Mouse (Mus musculus): ENCODE data around the gene Macrod2. TPM values are rescaled to one million over a fixed set of nuclear protein-coding genes. Genes with fewer than 3 reads are reported as not detected.

Macrod2 gene
- polyA plus RNA-seq, 1 experiment from 2014 or later, result 22.7 TPM

DNA sequence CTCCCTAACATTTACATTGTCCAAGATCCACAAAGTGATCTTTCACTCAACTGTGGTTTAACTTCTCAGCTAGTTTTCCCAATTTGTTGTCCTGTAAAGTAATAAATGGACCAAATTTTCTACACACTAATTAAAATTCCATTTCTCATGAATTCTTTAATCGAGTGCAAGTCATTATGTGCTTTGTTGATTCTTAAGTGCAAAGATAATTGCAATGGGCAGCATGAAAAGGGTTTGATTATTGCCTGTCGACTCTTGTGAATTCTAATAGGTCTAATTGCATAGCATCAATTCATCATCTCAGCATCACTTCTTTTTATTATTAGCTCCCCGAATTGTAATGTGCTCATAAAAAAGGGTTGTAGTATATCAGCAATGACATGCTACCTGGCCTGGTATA, 1095.4 kb downstream of the Macrod2 start:
- ATAC-seq (ENCODE audit: insufficient number of reproducible peaks, low FRiP score), result no peak
- no peaks in the 10 kb centered on the region for H3K27me3 ChIP-seq (replicated peaks)
- H3K4me1 ChIP-seq (replicated peaks), result 0 out of 2 replicates have a peak, but pooled peaks cover 2% of the 10 kb centered on the region
- no peak overlapping the region for H3K9ac ChIP-seq
- H3K4me2 ChIP-seq, result no peak overlapping the region
- H3K4me3 ChIP-seq, result no peak overlapping the region
- no peaks in the 10 kb centered on the region for H3K9me3 ChIP-seq (replicated peaks)
- no peak overlapping the region for H3K27ac ChIP-seq (ENCODE audit: poor library complexity, severe bottlenecking)
- H3K36me3 ChIP-seq, result no peaks in the 10 kb centered on the region
- WGBS, result 77% methylated on average over 3 of the region's 3 CpGs

DNA sequence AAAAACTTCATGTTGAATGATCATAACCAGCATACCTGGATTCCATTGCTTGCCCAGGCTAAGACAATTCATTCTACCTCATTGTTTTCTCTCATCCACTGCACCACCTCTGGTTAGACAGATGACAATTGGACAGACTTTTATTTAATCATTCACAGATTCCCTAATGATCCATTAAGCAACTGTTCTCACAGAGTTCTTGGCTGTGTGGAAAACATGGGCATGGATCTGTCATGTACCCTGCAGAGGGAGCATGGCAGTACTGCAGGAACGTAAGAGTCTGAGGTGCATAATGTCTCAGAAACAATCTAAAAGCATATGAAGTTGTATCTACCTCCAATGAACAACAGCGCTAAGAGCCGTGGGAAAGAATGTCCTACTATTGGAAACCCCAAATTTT, 1110.3 kb downstream of the Macrod2 start:
- 82% methylated on average over 3 of the region's 3 CpGs for WGBS
- H3K4me2 ChIP-seq, result no peak overlapping the region
- no peak overlapping the region for H3K9ac ChIP-seq
- H3K36me3 ChIP-seq, result no peaks in the 10 kb centered on the region
- no peaks in the 10 kb centered on the region for H3K4me1 ChIP-seq (replicated peaks)
- H3K4me3 ChIP-seq, result no peak overlapping the region
- no peaks in the 10 kb centered on the region for H3K9me3 ChIP-seq (replicated peaks)
- H3K27ac ChIP-seq (ENCODE audit: poor library complexity, severe bottlenecking), result no peak overlapping the region
- no peaks in the 10 kb centered on the region for H3K27me3 ChIP-seq (replicated peaks)
- no peak for ATAC-seq (ENCODE audit: insufficient number of reproducible peaks, low FRiP score)

DNA sequence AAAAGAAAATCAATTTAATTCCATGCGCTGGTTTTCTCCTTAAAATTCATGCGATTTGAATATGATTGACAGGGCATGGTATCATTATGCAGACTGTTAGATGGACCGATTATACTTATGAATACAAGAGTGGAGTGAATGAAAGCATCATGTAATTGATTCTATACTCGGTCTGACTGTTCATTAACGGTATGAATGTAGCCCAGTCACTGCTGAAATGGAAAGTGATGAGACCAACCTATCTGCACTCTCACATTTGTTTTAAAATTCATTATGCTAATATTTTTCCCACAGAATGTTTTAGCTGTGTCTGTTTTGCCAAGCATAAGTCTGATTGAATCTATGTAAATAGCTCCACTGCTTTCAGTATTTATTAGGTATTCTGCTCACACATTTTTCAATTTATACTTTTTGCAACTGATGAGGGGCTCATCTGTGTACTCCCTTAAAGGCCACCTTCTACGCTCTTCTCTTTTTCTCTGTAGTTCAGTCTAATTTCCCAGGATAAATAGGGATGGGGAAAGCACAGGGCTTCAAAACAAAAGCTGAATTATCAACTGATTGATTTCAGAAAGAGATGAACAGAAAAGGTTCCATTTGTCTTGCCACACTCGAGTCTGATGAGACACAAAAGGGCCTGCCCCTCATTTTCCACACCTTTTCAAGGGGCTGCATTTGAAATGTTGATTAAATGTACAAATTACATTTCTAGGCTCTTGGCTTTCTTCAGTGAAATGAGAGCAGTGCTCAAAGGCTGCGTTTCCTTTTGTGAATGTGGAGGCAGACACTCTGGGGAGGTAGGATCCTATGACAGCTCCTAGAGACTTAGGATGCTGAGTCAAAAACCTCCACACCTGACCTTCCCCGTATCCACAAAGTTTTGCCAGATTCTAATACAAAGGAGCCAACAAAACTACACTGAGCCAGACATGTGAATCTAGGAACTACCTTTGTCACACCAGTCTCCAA, 1113.1 kb downstream of the Macrod2 start:
- Histone ChIP-seq H3K27ac (ENCODE audit: poor library complexity, severe bottlenecking) (no peak overlapping the region), H3K4me2 (no peak overlapping the region), H3K4me3 (no peak overlapping the region), H3K27me3 (replicated peaks) (no peaks in the 10 kb centered on the region), H3K36me3 (no peaks in the 10 kb centered on the region), H3K4me1 (replicated peaks) (no peaks in the 10 kb centered on the region), H3K9ac (no peak overlapping the region), H3K9me3 (replicated peaks) (no peaks in the 10 kb centered on the region)
- WGBS, result 78% methylated on average over 9 of the region's 9 CpGs
- no peak for ATAC-seq (ENCODE audit: insufficient number of reproducible peaks, low FRiP score)

DNA sequence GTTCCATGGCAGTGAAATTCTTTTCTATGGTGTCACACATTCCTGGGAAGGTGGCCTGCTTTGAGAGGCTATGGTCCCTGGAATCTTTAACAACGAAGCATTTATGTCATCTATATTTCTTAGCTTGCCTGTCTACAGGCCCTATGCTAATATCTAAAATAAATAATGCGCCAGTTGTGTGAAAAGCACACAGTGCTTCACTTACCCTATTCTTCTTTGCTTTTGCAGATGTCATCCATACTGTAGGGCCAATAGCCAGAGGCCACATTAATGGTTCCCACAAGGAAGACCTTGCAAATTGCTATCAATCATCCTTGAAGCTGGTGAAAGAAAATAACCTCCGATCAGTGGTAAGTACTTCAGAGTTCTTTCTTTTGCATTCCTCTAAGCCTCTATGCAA, 1119.9 kb downstream of the Macrod2 start:
- H3K27ac ChIP-seq (ENCODE audit: poor library complexity, severe bottlenecking), result no peak overlapping the region
- H3K4me1 ChIP-seq (replicated peaks), result no peaks in the 10 kb centered on the region
- no peak overlapping the region for H3K4me3 ChIP-seq
- H3K36me3 ChIP-seq, result no peaks in the 10 kb centered on the region
- no peak for ATAC-seq (ENCODE audit: insufficient number of reproducible peaks, low FRiP score)
- H3K4me2 ChIP-seq, result no peak overlapping the region
- no peaks in the 10 kb centered on the region for H3K9me3 ChIP-seq (replicated peaks)
- WGBS, result 65% methylated on average over 3 of the region's 3 CpGs
- H3K9ac ChIP-seq, result no peak overlapping the region
- H3K27me3 ChIP-seq (replicated peaks), result no peaks in the 10 kb centered on the region

DNA sequence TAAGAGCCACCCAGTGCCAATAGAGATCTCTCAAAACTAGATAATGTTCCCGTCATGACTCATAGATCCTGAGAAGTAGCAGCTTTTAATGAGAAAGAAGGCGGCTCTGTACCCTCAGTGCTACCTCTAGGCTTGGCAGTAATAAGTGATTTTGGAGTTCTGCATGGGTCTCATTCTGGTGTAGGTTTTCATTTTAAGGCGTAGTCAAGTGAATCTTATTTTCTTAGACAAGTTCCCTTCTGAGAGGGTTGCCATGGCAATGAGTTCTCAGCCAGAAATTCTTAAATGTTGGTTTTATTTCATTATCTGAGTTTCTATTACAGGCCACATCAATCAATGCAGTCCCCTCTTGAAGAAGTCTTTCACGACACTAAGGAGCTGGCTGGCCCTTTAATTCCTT, 1127.0 kb downstream of the Macrod2 start:
- Histone ChIP-seq H3K27ac (ENCODE audit: poor library complexity, severe bottlenecking) (no peak overlapping the region), H3K4me2 (no peak overlapping the region), H3K4me3 (no peak overlapping the region), H3K9ac (no peak overlapping the region), H3K36me3 (no peaks in the 10 kb centered on the region), H3K9me3 (replicated peaks) (no peaks in the 10 kb centered on the region), H3K27me3 (replicated peaks) (no peaks in the 10 kb centered on the region), H3K4me1 (replicated peaks) (no peaks in the 10 kb centered on the region)
- no peak for ATAC-seq (ENCODE audit: insufficient number of reproducible peaks, low FRiP score)
- 70% methylated on average over 4 of the region's 4 CpGs for WGBS

DNA sequence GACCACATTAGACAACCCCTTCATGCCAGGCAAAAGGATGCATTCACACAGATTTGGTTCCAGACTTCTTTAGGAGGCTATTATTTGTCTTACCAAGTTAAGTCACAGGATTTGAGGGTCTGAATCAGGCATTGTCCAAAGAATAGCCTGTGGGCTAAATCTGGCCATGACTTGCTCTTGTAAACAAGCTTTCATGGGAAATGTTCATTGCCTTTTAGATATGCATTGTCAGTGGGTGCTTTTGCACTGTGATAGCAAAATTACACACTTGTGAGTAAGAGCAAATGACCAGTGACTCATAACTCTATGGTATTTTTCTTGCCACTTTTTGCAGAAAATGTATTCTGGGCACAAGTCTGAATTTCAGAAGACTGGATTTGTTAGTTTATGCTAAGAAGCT, 1150.8 kb downstream of the Macrod2 start:
- H3K4me2 ChIP-seq, result no peak overlapping the region
- no peak overlapping the region for H3K27ac ChIP-seq (ENCODE audit: poor library complexity, severe bottlenecking)
- no peaks in the 10 kb centered on the region for H3K36me3 ChIP-seq
- ATAC-seq (ENCODE audit: insufficient number of reproducible peaks, low FRiP score), result no peak
- H3K9me3 ChIP-seq (replicated peaks), result no peaks in the 10 kb centered on the region
- no peaks in the 10 kb centered on the region for H3K27me3 ChIP-seq (replicated peaks)
- no peaks in the 10 kb centered on the region for H3K4me1 ChIP-seq (replicated peaks)
- no peak overlapping the region for H3K4me3 ChIP-seq
- H3K9ac ChIP-seq, result no peak overlapping the region

DNA sequence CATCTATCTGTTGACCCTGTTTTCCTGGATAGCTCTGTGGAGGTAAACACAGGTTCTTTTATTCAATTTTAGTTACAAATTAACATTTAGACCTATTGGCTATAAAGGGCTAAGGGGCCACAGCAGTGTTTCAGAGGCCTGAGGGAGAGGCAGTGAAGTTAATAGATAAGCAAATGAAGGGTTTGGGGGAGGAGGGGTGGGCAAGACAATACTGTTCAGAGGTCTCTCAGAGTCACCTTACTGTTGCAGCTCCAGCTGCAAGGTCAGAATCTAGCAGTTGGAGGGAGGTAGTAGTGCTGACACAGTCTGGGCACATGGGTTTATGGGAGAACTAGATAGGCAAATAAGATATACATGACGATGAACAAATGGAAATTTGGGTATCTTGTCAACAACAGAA, 1156.6 kb downstream of the Macrod2 start:
- H3K9me3 ChIP-seq (replicated peaks), result no peaks in the 10 kb centered on the region
- no peaks in the 10 kb centered on the region for H3K36me3 ChIP-seq
- H3K4me1 ChIP-seq (replicated peaks), result no peaks in the 10 kb centered on the region
- no peak overlapping the region for H3K4me2 ChIP-seq
- WGBS, result 67% methylated on average over 1 of the region's 1 CpGs
- no peak overlapping the region for H3K9ac ChIP-seq
- H3K27me3 ChIP-seq (replicated peaks), result no peaks in the 10 kb centered on the region
- no peak for ATAC-seq (ENCODE audit: insufficient number of reproducible peaks, low FRiP score)
- H3K4me3 ChIP-seq, result no peak overlapping the region
- no peak overlapping the region for H3K27ac ChIP-seq (ENCODE audit: poor library complexity, severe bottlenecking)

DNA sequence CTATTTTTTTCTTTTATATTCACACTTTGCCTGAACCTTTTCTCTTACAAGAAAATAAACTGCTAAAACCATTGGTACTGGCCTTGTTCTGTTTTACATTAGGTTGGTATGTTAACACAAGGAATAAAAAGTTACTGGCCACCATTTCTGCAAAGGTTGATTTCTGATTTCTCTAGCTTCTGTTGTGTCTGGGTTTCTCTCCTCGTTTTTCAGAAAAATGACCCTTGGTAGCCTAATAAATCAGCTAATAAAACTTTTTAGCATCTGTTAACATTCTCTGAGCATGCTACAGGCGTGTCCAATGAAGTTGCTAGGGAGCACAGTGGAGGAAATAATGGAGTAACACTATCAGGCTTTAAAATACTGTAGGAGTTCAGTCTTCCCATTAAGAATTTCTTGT, 1161.6 kb downstream of the Macrod2 start:
- ATAC-seq (ENCODE audit: insufficient number of reproducible peaks, low FRiP score), result no peak
- no peaks in the 10 kb centered on the region for H3K27me3 ChIP-seq (replicated peaks)
- H3K27ac ChIP-seq (ENCODE audit: poor library complexity, severe bottlenecking), result no peak overlapping the region
- no peak overlapping the region for H3K4me3 ChIP-seq
- H3K9me3 ChIP-seq (replicated peaks), result no peaks in the 10 kb centered on the region
- WGBS, result 61% methylated on average over 2 of the region's 2 CpGs
- H3K36me3 ChIP-seq, result no peaks in the 10 kb centered on the region
- H3K9ac ChIP-seq, result no peak overlapping the region
- H3K4me1 ChIP-seq (replicated peaks), result no peaks in the 10 kb centered on the region
- no peak overlapping the region for H3K4me2 ChIP-seq

DNA sequence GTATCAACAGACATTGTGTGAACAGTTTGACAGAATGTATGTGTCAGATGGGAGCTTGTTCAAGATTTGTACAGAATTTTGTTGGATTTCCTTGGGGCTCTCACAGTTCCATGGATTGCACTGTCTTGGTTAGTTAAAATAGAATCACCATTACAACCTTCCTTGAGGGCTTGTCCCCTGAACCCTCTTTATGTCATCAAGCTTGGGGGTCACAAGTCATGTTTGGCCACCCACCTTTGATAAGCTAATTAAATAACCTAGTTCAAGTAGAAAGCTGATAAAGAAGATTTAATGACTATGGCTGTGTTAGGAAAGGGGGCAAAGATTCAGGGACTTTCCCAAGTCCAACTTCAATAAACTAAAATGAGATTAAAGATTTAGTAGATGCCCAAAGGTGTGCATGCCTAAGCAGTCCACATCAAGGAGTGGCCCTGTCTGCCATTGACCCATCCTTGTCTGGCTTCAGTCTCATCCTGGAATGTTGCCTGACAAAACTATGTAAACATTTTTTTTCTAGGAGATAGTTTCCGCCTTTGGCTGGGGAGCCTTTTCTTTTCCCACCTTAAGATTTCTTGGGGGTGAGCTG, 1163.2 kb downstream of the Macrod2 start:
- WGBS, result 56% methylated on average over 1 of the region's 1 CpGs
- no peaks in the 10 kb centered on the region for H3K36me3 ChIP-seq
- no peak overlapping the region for H3K4me2 ChIP-seq
- H3K27ac ChIP-seq (ENCODE audit: poor library complexity, severe bottlenecking), result no peak overlapping the region
- H3K4me1 ChIP-seq (replicated peaks), result no peaks in the 10 kb centered on the region
- no peak overlapping the region for H3K9ac ChIP-seq
- no peaks in the 10 kb centered on the region for H3K9me3 ChIP-seq (replicated peaks)
- H3K27me3 ChIP-seq (replicated peaks), result no peaks in the 10 kb centered on the region
- no peak for ATAC-seq (ENCODE audit: insufficient number of reproducible peaks, low FRiP score)
- H3K4me3 ChIP-seq, result no peak overlapping the region

DNA sequence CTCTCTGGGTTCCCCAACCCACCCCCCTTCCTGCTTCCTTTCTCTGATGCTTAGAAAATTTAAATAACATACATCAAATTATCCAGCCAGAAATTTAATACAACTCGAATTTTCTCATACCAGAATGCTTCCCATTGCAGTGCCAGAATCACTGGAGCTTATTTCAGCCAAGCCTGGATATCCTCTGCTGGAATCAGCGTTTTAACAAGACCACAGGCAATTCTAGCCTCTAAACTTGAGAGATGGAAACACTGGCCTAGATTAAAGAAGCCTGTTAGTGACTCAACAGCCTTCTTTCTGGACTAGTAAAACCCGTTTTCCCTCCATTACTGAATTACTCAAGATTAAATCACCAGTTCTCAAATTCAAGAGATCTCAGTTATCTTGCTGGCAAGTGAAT, 1170.9 kb downstream of the Macrod2 start:
- no peak overlapping the region for H3K4me3 ChIP-seq
- H3K27ac ChIP-seq (ENCODE audit: poor library complexity, severe bottlenecking), result no peak overlapping the region
- ATAC-seq (ENCODE audit: insufficient number of reproducible peaks, low FRiP score), result no peak
- H3K4me2 ChIP-seq, result no peak overlapping the region
- H3K27me3 ChIP-seq (replicated peaks), result no peaks in the 10 kb centered on the region
- no peaks in the 10 kb centered on the region for H3K36me3 ChIP-seq
- WGBS, result 56% methylated on average over 3 of the region's 3 CpGs
- no peak overlapping the region for H3K9ac ChIP-seq
- no peaks in the 10 kb centered on the region for H3K4me1 ChIP-seq (replicated peaks)
- no peaks in the 10 kb centered on the region for H3K9me3 ChIP-seq (replicated peaks)

DNA sequence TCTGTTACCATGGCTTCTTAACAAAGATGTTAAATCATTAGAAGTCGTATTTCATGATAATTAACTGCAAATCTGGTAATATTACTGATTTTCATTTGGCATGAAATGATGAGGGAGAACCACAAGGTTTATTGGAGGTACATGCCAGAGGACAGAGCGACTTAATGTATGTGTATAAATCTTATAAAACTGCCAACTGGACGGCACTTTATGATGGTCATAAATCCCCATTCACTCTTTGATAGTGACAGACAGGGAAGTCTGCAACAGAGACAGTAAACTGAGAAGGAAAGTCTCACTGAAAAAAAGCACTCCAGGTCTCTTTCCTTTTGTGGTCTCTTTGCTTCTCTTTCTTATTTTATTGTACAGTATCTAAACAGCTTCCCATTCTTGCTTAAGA, 1176.3 kb downstream of the Macrod2 start:
- 75% methylated on average over 3 of the region's 3 CpGs for WGBS
- Histone ChIP-seq H3K4me1 (replicated peaks) (no peaks in the 10 kb centered on the region), H3K9me3 (replicated peaks) (no peaks in the 10 kb centered on the region), H3K27ac (ENCODE audit: poor library complexity, severe bottlenecking) (no peak overlapping the region), H3K27me3 (replicated peaks) (no peaks in the 10 kb centered on the region), H3K9ac (no peak overlapping the region), H3K36me3 (no peaks in the 10 kb centered on the region), H3K4me2 (no peak overlapping the region), H3K4me3 (no peak overlapping the region)
- no peak for ATAC-seq (ENCODE audit: insufficient number of reproducible peaks, low FRiP score)

All from heart, embryonic 12.5 days (tissue).